Mouse (Mus musculus): Measurements from ENCODE around the gene Trit1. TPM values are rescaled to one million over a fixed set of nuclear protein-coding genes. Genes with fewer than 3 reads are reported as not detected.

The Trit1 gene
- polyA plus RNA-seq, 1 experiment from 2014 or later: 12.0 TPM

DNA sequence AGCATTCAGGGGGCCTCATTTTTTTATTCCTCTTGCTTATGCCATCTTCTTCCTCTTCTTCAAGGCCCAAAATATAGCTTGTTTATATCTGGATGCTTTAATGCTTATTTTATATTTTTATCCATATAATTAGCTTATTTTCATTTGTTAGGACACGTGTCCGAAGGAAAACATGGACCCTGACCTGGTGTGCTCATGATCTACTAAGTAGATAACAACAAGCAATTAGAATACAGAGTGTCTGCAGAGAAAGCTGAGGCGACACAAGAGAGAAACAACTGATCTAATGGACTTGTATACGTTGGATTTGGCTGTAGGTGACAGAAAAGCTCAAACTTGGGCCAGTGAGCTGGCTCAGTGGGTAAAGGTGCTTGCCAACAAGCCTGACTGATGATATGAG is 39.5 kb upstream of the Trit1 start:
- H3K4me2 ChIP-seq (replicated peaks; ENCODE audit: low read depth): no peak overlapping the region
- H3K9me3 ChIP-seq (ENCODE audit: control insufficient read depth, low read length): no peaks in the 10 kb centered on the region
- TF ChIP-seq CTCF (IDR thresholded peaks at IDR 0.05; ENCODE audit: low read depth): no peak
- TF ChIP-seq EP300 (optimal IDR thresholded peaks at IDR 0.05): no peak
- WGBS: 76% methylated on average over 4 of the region's 4 CpGs
- H3K36me3 ChIP-seq (ENCODE audit: control insufficient read depth, insufficient read depth, low read length): no peaks in the 10 kb centered on the region
- H3K9ac ChIP-seq (ENCODE audit: low read length): no peak overlapping the region
- no peaks in the 10 kb centered on the region; the same call in 1 of the 2 replicates for H3K4me1 ChIP-seq (replicated peaks; ENCODE audit: control insufficient read depth, insufficient read depth)
- no peak for DNase-seq (ENCODE audit: low spot score)
- no peak for ATAC-seq (ENCODE audit: low FRiP score, low TSS enrichment)
- no peak overlapping the region for H3K27ac ChIP-seq (replicated peaks)
- no peaks in the 10 kb centered on the region for H3K27me3 ChIP-seq (ENCODE audit: control insufficient read depth, insufficient read depth, low read length)
- H3K4me3 ChIP-seq (ENCODE audit: low read depth, low read length): no peak overlapping the region

DNA sequence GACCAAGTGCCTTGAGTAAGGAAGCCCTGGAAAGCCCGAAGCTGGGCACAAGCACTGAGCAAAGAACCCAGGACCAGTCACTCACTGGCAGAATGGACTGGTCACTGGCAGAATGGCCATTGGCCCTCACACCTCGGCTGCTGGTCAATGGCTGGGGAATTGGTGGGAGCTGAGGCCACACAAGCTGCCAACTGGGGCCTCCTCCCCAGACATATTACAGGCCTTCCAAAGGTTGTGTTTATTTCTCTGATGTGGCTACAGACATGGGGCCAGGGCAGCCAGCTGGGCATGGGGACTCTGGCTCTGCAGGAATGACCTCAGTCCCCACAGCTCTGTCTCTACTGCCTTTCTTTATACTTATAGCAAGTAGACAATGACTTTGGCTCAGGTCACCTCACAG is 37.5 kb upstream of the Trit1 start:
- ATAC-seq (ENCODE audit: low FRiP score, low TSS enrichment): no peak
- Histone ChIP-seq H3K4me2 (replicated peaks; ENCODE audit: low read depth) (no peak overlapping the region), H3K27me3 (ENCODE audit: control insufficient read depth, insufficient read depth, low read length) (peaks cover 3% of the 10 kb centered on the region; the same call in 1 of the 2 replicates), H3K27ac (replicated peaks) (no peak overlapping the region), H3K9me3 (ENCODE audit: control insufficient read depth, low read length) (no peaks in the 10 kb centered on the region), H3K9ac (ENCODE audit: low read length) (no peak overlapping the region), H3K36me3 (ENCODE audit: control insufficient read depth, insufficient read depth, low read length) (no peaks in the 10 kb centered on the region), H3K4me3 (ENCODE audit: low read depth, low read length) (no peak overlapping the region), H3K4me1 (replicated peaks; ENCODE audit: control insufficient read depth, insufficient read depth) (peaks cover 2% of the 10 kb centered on the region; the same call in 1 of the 2 replicates)
- WGBS: 82% methylated on average over 2 of the region's 2 CpGs
- DNase-seq (ENCODE audit: low spot score): no peak
- TF ChIP-seq CTCF (IDR thresholded peaks at IDR 0.05; ENCODE audit: low read depth): no peak
- no peak for TF ChIP-seq EP300 (optimal IDR thresholded peaks at IDR 0.05)

DNA sequence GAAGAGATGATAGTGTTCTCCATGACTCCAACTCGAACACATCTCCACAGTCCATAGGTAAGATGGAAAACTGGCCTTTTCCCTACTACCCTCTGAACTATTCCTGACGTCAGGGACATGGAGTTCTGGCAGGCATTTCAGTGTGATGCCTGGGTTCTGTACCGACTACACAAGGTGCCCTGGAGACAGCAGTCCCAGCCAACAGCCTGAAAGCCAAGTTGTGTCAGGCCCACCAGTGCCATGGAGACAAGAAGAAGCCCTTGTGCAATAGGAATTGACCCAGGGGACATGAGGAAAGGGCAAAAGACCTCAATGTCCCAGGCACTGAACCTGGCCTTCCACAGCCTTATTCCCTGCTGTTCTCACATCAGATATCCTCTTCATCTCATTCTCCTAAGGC is 36.6 kb upstream of the Trit1 start:
- no peak overlapping the region for H3K4me2 ChIP-seq (replicated peaks; ENCODE audit: low read depth)
- peaks cover 2% of the 10 kb centered on the region; the same call in 1 of the 2 replicates for H3K4me1 ChIP-seq (replicated peaks; ENCODE audit: control insufficient read depth, insufficient read depth)
- peaks cover 3% of the 10 kb centered on the region; the same call in 1 of the 2 replicates for H3K27me3 ChIP-seq (ENCODE audit: control insufficient read depth, insufficient read depth, low read length)
- no peak for ATAC-seq (ENCODE audit: low FRiP score, low TSS enrichment)
- no peak overlapping the region for H3K27ac ChIP-seq (replicated peaks)
- TF ChIP-seq EP300 (optimal IDR thresholded peaks at IDR 0.05) (no peak), CTCF (IDR thresholded peaks at IDR 0.05; ENCODE audit: low read depth) (no peak)
- H3K9me3 ChIP-seq (ENCODE audit: control insufficient read depth, low read length): no peaks in the 10 kb centered on the region
- H3K36me3 ChIP-seq (ENCODE audit: control insufficient read depth, insufficient read depth, low read length): no peaks in the 10 kb centered on the region
- H3K4me3 ChIP-seq (ENCODE audit: low read depth, low read length): no peak overlapping the region
- no peak for DNase-seq (ENCODE audit: low spot score)
- 80% methylated on average over 3 of the region's 3 CpGs for WGBS
- no peak overlapping the region for H3K9ac ChIP-seq (ENCODE audit: low read length)

DNA sequence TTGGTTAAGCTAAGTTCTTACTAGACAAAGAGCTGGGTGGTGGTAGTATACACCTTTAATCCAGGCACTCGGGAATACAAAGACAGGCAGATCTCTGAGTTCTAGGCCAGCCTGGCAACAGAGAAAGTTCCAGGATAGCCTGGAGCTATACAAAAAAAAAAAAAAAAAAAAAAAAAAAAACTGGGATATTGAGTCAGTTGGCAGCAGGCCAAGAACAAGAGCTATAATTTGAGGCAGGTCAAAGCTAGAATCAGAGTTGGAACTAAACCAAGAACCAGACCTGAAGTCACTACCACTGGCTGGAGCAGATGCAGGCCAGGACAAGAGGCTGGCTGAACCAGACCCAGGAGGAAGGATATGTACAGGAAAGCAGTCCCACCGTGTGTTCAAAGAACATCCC is 35.7 kb upstream of the Trit1 start:
- 45% methylated on average over 2 of the region's 2 CpGs for WGBS
- Histone ChIP-seq H3K4me3 (ENCODE audit: low read depth, low read length) (no peak overlapping the region), H3K9me3 (ENCODE audit: control insufficient read depth, low read length) (no peaks in the 10 kb centered on the region), H3K27ac (replicated peaks) (peak overlapping the region; percentile 53; the same call in 1 of the 2 replicates), H3K4me2 (replicated peaks; ENCODE audit: low read depth) (no peak overlapping the region), H3K36me3 (ENCODE audit: control insufficient read depth, insufficient read depth, low read length) (no peaks in the 10 kb centered on the region), H3K27me3 (ENCODE audit: control insufficient read depth, insufficient read depth, low read length) (peaks cover 3% of the 10 kb centered on the region; the same call in 1 of the 2 replicates), H3K9ac (ENCODE audit: low read length) (no peak overlapping the region), H3K4me1 (replicated peaks; ENCODE audit: control insufficient read depth, insufficient read depth) (peaks cover 2% of the 10 kb centered on the region; the same call in 1 of the 2 replicates)
- peak; percentile 49; the same call in 1 of the 2 replicates for ATAC-seq (ENCODE audit: low FRiP score, low TSS enrichment)
- no peak for DNase-seq (ENCODE audit: low spot score)
- TF ChIP-seq EP300 (optimal IDR thresholded peaks at IDR 0.05) (no peak), CTCF (IDR thresholded peaks at IDR 0.05; ENCODE audit: low read depth) (no peak)

DNA sequence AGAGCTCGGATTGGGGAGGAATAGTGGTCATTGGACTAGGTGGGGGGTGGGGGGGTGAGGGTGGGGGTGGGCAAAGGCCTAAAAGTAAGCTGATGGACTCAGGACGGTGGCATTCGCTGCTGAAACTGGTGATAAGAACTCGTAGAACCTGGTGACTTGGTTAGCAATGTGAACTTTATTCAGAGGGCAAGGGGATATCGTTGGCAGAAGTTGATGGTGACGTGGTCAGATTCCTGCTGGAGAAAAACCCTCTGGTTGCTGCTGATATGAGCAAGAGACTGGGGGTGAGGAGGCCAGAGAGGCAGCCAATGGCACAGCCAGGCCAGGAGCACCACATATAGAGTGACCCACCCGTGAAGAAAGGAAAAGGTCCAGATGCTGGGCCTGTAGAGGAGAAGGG is 35.2 kb upstream of the Trit1 start:
- Histone ChIP-seq H3K9ac (ENCODE audit: low read length) (no peak overlapping the region), H3K36me3 (ENCODE audit: control insufficient read depth, insufficient read depth, low read length) (no peaks in the 10 kb centered on the region), H3K4me1 (replicated peaks; ENCODE audit: control insufficient read depth, insufficient read depth) (peaks cover 2% of the 10 kb centered on the region; the same call in 1 of the 2 replicates), H3K9me3 (ENCODE audit: control insufficient read depth, low read length) (no peaks in the 10 kb centered on the region), H3K27ac (replicated peaks) (peak overlapping the region; percentile 53), H3K27me3 (ENCODE audit: control insufficient read depth, insufficient read depth, low read length) (peaks cover 3% of the 10 kb centered on the region; the same call in 1 of the 2 replicates), H3K4me2 (replicated peaks; ENCODE audit: low read depth) (no peak overlapping the region), H3K4me3 (ENCODE audit: low read depth, low read length) (no peak overlapping the region)
- TF ChIP-seq CTCF (IDR thresholded peaks at IDR 0.05; ENCODE audit: low read depth): no peak
- no peak for TF ChIP-seq EP300 (optimal IDR thresholded peaks at IDR 0.05)
- 68% methylated on average over 7 of the region's 7 CpGs for WGBS
- DNase-seq (ENCODE audit: low spot score) (no peak), ATAC-seq (ENCODE audit: low FRiP score, low TSS enrichment) (no peak)

DNA sequence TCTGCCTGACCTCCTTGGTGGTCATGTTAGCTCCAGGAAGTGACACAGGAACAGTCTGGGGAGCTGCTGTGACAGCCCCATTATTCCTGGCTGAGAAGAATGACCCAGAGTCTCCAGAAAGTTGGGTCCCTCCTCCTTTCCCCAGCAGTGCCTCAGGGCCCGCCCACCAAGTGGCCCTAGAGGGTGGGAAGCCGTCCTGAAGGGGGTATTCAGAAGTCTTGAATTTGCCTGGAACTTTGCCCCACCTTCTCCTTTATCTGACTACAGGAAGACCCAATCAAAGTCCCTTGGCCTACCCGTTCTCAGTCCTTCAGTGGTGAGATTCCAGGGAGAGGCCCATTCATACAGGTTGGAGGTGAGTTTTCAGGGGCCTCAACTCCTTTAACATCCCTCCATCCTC is 34.5 kb upstream of the Trit1 start:
- H3K27ac ChIP-seq (replicated peaks): peak overlapping the region; percentile 53
- ATAC-seq (ENCODE audit: low FRiP score, low TSS enrichment) (no peak), DNase-seq (ENCODE audit: low spot score) (no peak)
- no peak overlapping the region for H3K4me3 ChIP-seq (ENCODE audit: low read depth, low read length)
- peaks cover 2% of the 10 kb centered on the region; the same call in 1 of the 2 replicates for H3K4me1 ChIP-seq (replicated peaks; ENCODE audit: control insufficient read depth, insufficient read depth)
- no peaks in the 10 kb centered on the region for H3K9me3 ChIP-seq (ENCODE audit: control insufficient read depth, low read length)
- 39% methylated on average over 3 of the region's 3 CpGs for WGBS
- no peak overlapping the region for H3K9ac ChIP-seq (ENCODE audit: low read length)
- H3K36me3 ChIP-seq (ENCODE audit: control insufficient read depth, insufficient read depth, low read length): no peaks in the 10 kb centered on the region
- TF ChIP-seq CTCF (IDR thresholded peaks at IDR 0.05; ENCODE audit: low read depth) (no peak), EP300 (optimal IDR thresholded peaks at IDR 0.05) (no peak)
- H3K4me2 ChIP-seq (replicated peaks; ENCODE audit: low read depth): no peak overlapping the region
- peaks cover 3% of the 10 kb centered on the region; the same call in 1 of the 2 replicates for H3K27me3 ChIP-seq (ENCODE audit: control insufficient read depth, insufficient read depth, low read length)

Measured in stomach, postnatal 0 days (tissue).